Mouse (Mus musculus): Measurements from ENCODE around the gene March1. TPM values are rescaled to one million over a fixed set of nuclear protein-coding genes. Genes with fewer than 3 reads are reported as not detected.

The March1 gene
- total and polyA plus RNA-seq, 2 experiments from 2014 or later, result 42.8 to 47.5 TPM

GRCm38 (mm10) chr8:66119294-66119693 lies 501.6 kb downstream of the March1 start:
- Histone ChIP-seq H3K9ac (replicated peaks; ENCODE audit: low read length) (no peak overlapping the region), H3K36me3 (ENCODE audit: insufficient read depth, low read length) (no peaks in the 10 kb centered on the region), H3K27me3 (ENCODE audit: insufficient read depth, low read length) (no peaks in the 10 kb centered on the region), H3K4me1 (ENCODE audit: insufficient read depth, low read length) (no peaks in the 10 kb centered on the region), H3K4me3 (ENCODE audit: low read length) (no peak overlapping the region), H3K27ac (no peak overlapping the region), H3K9me3 (ENCODE audit: low read length) (no peaks in the 10 kb centered on the region), H3K4me2 (ENCODE audit: low read depth, low read length) (no peak overlapping the region)
- DNase-seq (ENCODE audit: low spot score) (no peak), ATAC-seq (no peak)
- 74% methylated on average over 2 of the region's 2 CpGs for WGBS
- no peak for TF ChIP-seq CTCF (IDR thresholded peaks at IDR 0.05; ENCODE audit: low read depth)

- H3K27me3 ChIP-seq (ENCODE audit: insufficient read depth, low read length), result no peaks in the 10 kb centered on the region
- no peak for TF ChIP-seq CTCF (IDR thresholded peaks at IDR 0.05; ENCODE audit: low read depth)
- no peaks in the 10 kb centered on the region for H3K4me1 ChIP-seq (ENCODE audit: insufficient read depth, low read length)
- no peaks in the 10 kb centered on the region for H3K36me3 ChIP-seq (ENCODE audit: insufficient read depth, low read length)
- 89% methylated on average over 1 of the region's 1 CpGs for WGBS
- no peaks in the 10 kb centered on the region for H3K9me3 ChIP-seq (ENCODE audit: low read length)
- no peak overlapping the region for H3K27ac ChIP-seq
- DNase-seq (ENCODE audit: low spot score), result no peak
- no peak overlapping the region for H3K9ac ChIP-seq (replicated peaks; ENCODE audit: low read length)
- no peak overlapping the region for H3K4me2 ChIP-seq (ENCODE audit: low read depth, low read length)
- H3K4me3 ChIP-seq (ENCODE audit: low read length), result no peak overlapping the region
- no peak for ATAC-seq
Observed at GRCm38 (mm10) chr8:66159648-66160047, 541.9 kb downstream of the March1 start.

GRCm38 (mm10) chr8:66166835-66167234 lies 549.1 kb downstream of the March1 start:
- no peaks in the 10 kb centered on the region for H3K9me3 ChIP-seq (ENCODE audit: low read length)
- DNase-seq (ENCODE audit: low spot score) (no peak), ATAC-seq (no peak)
- H3K9ac ChIP-seq (replicated peaks; ENCODE audit: low read length), result no peak overlapping the region
- no peak overlapping the region for H3K27ac ChIP-seq
- TF ChIP-seq CTCF (IDR thresholded peaks at IDR 0.05; ENCODE audit: low read depth), result no peak
- H3K4me2 ChIP-seq (ENCODE audit: low read depth, low read length), result no peak overlapping the region
- H3K4me3 ChIP-seq (ENCODE audit: low read length), result no peak overlapping the region
- H3K4me1 ChIP-seq (ENCODE audit: insufficient read depth, low read length), result no peaks in the 10 kb centered on the region
- H3K27me3 ChIP-seq (ENCODE audit: insufficient read depth, low read length), result no peaks in the 10 kb centered on the region
- WGBS, result 74% methylated on average over 1 of the region's 1 CpGs
- H3K36me3 ChIP-seq (ENCODE audit: insufficient read depth, low read length), result no peaks in the 10 kb centered on the region

- Histone ChIP-seq H3K27me3 (ENCODE audit: insufficient read depth, low read length) (no peaks in the 10 kb centered on the region), H3K4me1 (ENCODE audit: insufficient read depth, low read length) (no peaks in the 10 kb centered on the region), H3K36me3 (ENCODE audit: insufficient read depth, low read length) (no peaks in the 10 kb centered on the region), H3K4me3 (ENCODE audit: low read length) (no peak overlapping the region), H3K9me3 (ENCODE audit: low read length) (no peaks in the 10 kb centered on the region), H3K4me2 (ENCODE audit: low read depth, low read length) (no peak overlapping the region), H3K27ac (no peak overlapping the region), H3K9ac (replicated peaks; ENCODE audit: low read length) (no peak overlapping the region)
- TF ChIP-seq CTCF (IDR thresholded peaks at IDR 0.05; ENCODE audit: low read depth), result no peak
- DNase-seq (ENCODE audit: low spot score), result no peak
- no peak for ATAC-seq
- WGBS, result 82% methylated on average over 2 of the region's 2 CpGs
Observed at GRCm38 (mm10) chr8:66167405-66168173, 549.9 kb downstream of the March1 start.

GRCm38 (mm10) chr8:66179336-66179735 lies 561.6 kb downstream of the March1 start:
- Histone ChIP-seq H3K27me3 (ENCODE audit: insufficient read depth, low read length) (no peaks in the 10 kb centered on the region), H3K4me2 (ENCODE audit: low read depth, low read length) (no peak overlapping the region), H3K9ac (replicated peaks; ENCODE audit: low read length) (no peak overlapping the region), H3K4me3 (ENCODE audit: low read length) (no peak overlapping the region), H3K27ac (no peak overlapping the region), H3K9me3 (ENCODE audit: low read length) (no peaks in the 10 kb centered on the region), H3K4me1 (ENCODE audit: insufficient read depth, low read length) (no peaks in the 10 kb centered on the region), H3K36me3 (ENCODE audit: insufficient read depth, low read length) (no peaks in the 10 kb centered on the region)
- WGBS, result 91% methylated on average over 1 of the region's 1 CpGs
- DNase-seq (ENCODE audit: low spot score), result no peak
- TF ChIP-seq CTCF (IDR thresholded peaks at IDR 0.05; ENCODE audit: low read depth), result no peak
- ATAC-seq, result no peak

- Histone ChIP-seq H3K4me2 (ENCODE audit: low read depth, low read length) (no peak overlapping the region), H3K27ac (no peak overlapping the region), H3K9me3 (ENCODE audit: low read length) (no peaks in the 10 kb centered on the region), H3K36me3 (ENCODE audit: insufficient read depth, low read length) (no peaks in the 10 kb centered on the region), H3K9ac (replicated peaks; ENCODE audit: low read length) (no peak overlapping the region), H3K4me3 (ENCODE audit: low read length) (no peak overlapping the region), H3K27me3 (ENCODE audit: insufficient read depth, low read length) (no peaks in the 10 kb centered on the region), H3K4me1 (ENCODE audit: insufficient read depth, low read length) (no peaks in the 10 kb centered on the region)
- TF ChIP-seq CTCF (IDR thresholded peaks at IDR 0.05; ENCODE audit: low read depth), result no peak
- ATAC-seq (no peak), DNase-seq (ENCODE audit: low spot score) (no peak)
- WGBS, result 82% methylated on average over 4 of the region's 4 CpGs
Observed at GRCm38 (mm10) chr8:66181265-66181664, 563.6 kb downstream of the March1 start.

GRCm38 (mm10) chr8:66182257-66182656 lies 564.6 kb downstream of the March1 start:
- 67% methylated on average over 3 of the region's 3 CpGs for WGBS
- Histone ChIP-seq H3K9me3 (ENCODE audit: low read length) (no peaks in the 10 kb centered on the region), H3K4me2 (ENCODE audit: low read depth, low read length) (no peak overlapping the region), H3K4me1 (ENCODE audit: insufficient read depth, low read length) (no peaks in the 10 kb centered on the region), H3K36me3 (ENCODE audit: insufficient read depth, low read length) (no peaks in the 10 kb centered on the region), H3K4me3 (ENCODE audit: low read length) (no peak overlapping the region), H3K27me3 (ENCODE audit: insufficient read depth, low read length) (no peaks in the 10 kb centered on the region), H3K27ac (no peak overlapping the region), H3K9ac (replicated peaks; ENCODE audit: low read length) (no peak overlapping the region)
- no peak for ATAC-seq
- no peak for TF ChIP-seq CTCF (IDR thresholded peaks at IDR 0.05; ENCODE audit: low read depth)
- DNase-seq (ENCODE audit: low spot score), result no peak
